Mouse (Mus musculus): ENCODE measurements at regions not wholly inside any gene's neighbourhood (a gene's known extent, or its start where the extent isn't known, plus 50 kb on each side); places are given as distances from the start of the nearest gene placed in this dataset.
A peak's percentile ranks its signal among the peaks of the same experiment; 100 is the strongest.

- DNase-seq = no peak
Measured at GRCm38 (mm10) chr6:82860485-82860884, 79.1 kb downstream of the Sema4f start.

DNA sequence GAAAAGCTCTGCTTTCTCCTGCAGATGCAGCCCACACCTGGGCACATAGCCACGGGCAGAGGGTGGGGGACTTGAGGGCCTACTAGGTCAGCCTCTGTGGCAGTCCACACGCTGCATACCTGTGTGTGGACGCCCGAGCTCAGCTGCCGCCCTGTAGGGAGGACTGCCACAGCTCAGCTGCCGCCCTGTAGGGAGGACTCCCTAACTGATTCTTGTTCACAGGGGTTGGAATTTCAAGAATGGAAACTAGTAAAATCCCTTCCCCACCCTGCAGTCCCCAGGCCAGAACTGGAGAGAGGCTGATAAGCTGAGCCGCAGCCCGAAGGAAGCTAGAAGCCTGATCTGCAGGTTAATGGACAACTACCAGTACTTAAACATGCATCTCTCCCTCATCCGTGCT lies 82.0 kb upstream of the Hk2 start:
- DNase-seq = no peak

DNA sequence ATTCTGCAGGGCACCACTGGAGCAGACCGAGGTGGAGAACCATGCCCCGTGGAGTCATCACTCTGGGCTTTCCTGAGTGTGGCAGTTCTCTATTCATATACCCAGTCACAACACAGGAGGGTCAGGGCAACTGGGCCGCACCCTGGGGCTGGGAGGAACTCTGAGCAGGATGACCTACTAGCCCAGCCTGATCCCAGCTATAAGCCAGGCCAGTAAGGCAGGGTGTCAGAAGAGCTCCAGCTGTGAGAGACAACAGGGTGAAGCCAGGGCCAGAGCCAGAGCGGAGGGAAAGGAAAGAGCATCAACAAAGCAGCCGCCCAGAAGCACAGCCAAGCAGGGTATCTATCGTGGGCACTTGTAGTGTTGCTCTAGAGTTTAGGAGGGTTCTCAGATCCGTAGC lies 81.1 kb upstream of the Hk2 start:
- DNase-seq = no peak

DNA sequence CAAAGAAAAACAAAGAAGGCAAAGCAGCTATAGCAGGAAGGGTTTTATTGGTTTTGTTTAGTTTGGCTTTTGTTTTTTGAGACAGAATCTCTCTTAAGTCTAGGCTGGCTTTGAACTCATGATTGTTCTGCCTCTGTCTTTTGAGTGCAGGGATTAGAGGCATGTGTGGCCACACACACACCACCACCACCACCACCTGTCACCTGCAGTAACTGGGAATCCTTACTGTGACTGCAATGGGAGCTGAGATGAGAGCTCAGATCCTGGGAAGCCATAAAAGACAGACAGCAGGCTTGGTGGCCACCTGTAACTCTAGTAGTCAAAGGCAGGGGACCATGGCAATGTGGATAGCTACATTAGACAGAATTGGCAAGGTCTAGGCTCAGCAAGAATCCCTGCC lies 80.5 kb upstream of the Hk2 start:
- DNase-seq = no peak

DNA sequence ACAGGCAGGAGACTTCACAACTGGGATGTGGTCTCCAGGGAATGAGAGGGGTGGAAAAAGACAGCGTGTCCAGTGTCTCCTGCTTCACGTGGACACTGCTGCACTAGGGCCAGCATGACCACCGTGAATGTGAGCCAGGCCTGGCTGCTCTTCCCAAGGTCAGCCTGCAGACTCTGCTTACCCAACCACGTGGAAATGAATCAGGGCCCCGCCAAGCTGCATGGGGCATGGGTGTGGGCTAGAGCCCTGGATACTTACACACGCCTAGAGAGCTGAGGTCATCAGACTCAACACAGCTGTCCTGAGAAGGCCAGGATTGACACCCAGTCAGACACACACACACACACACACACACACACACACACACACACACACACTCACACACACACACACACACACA lies 80.1 kb upstream of the Hk2 start:
- DNase-seq = peak; percentile 7

- peak; percentile 11 for DNase-seq
Measured at GRCm38 (mm10) chr6:82853076-82853475, 78.8 kb upstream of the Hk2 start.

DNA sequence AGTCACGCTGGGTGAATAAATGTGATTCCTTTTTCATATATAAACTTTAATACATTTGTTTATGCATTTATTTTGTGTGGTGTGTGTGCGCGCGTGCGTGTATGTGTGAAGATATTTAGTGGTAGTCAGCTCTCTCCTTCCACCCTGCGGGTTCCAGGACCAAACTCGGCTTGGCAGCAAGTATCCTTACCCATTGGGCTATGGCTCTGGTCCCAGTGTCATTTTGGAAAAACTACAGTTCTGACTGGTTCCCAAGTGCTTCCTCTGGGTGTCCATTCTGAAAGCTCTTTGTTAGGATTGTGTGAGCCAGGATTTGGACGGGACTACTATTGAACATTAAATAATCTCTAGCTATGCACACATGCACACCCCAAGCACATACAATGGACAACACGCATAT lies 76.3 kb upstream of the Hk2 start:
- DNase-seq = no peak

DNA sequence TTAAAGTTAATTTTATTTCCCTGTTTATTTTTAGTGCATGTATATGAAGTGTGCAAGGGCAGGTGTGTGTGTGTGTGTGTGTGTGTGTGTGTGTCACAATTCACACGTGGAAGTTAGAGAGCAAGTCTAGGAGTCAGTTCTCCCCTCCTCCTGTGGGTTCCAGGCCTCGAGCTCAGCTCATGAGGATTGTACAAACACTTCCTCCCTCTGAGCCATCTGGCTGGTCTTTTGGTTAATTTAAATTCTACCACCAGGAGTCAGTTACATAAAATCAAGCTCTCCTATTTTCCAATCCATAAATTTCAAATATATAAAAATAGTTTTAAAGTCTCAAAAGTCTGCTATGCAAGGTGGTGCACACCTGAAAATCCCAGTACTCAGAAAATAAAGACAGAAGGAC lies 73.3 kb upstream of the Hk2 start:
- peak; percentile 13 for DNase-seq

- no peak for DNase-seq
Measured at GRCm38 (mm10) chr6:82846587-82847150, 72.4 kb upstream of the Hk2 start.

DNA sequence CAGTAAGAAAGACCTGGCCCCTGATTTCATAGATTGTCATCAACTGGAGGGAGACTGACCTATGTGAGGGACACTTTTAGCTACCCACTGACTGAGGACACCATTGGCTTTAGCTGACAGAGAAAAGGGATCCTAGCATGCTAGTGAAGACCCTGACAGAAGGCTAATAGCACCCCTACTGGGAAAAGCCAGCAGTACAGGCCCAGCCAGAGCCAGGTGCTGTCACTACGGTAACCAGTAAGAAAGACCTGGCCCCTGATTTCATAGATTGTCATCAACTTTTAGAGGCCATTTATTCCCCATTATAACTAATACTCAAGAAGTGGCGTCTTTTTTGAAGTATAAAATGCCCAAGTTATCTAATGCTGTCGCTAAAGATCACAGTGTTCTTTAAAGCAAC lies 70.2 kb upstream of the Hk2 start:
- no peak for DNase-seq

- DNase-seq = no peak
Measured at GRCm38 (mm10) chr6:82843881-82844280, 69.6 kb upstream of the Hk2 start.

DNA sequence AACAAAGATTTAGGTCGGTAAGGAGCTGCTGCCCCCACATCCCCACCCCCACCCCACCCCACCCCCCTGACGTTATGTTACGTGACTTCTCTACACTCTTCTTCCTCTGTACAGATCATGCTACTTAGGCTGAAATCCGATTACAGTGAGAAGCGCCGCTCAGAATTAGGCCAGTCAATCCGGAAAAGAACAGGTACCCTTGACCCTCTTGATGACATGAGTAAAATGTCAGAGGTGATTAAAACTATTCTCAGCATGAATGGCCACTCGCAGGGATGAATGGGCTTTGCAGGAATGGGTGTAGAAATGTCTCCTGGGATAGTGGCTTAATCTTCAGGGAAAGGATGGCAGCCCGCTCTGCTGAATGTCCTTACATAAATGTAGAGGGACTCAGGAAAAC lies 63.0 kb upstream of the Hk2 start:
- DNase-seq = no peak

GRCm38 (mm10) chr6:82835222-82836064 lies 61.2 kb upstream of the Hk2 start:
- DNase-seq = no peak

DNA sequence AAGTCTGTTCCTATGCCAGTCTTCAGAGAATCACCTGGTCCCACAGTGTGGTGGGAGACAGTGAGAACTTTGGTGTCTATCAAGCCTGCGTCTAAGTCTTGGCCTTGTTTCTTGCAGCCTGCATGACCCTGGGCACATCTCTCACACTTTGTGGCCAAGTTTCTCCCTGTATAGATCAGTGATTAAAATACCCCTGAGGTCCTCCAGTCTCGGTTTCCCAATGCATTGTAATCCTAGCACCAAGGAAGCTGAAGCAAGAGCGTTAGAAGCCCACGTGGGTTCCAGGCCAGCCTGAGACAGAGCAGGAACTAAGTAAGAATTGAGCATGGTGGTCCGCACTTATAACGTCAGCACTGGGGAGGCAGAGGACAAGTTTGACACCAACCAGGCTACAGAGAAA lies 59.6 kb upstream of the Hk2 start:
- DNase-seq = no peak

- DNase-seq = no peak
Measured at GRCm38 (mm10) chr6:82831211-82831610, 57.0 kb upstream of the Hk2 start.

- no peak for DNase-seq
Measured at GRCm38 (mm10) chr6:82824684-82825083, 50.4 kb upstream of the Hk2 start.

DNA sequence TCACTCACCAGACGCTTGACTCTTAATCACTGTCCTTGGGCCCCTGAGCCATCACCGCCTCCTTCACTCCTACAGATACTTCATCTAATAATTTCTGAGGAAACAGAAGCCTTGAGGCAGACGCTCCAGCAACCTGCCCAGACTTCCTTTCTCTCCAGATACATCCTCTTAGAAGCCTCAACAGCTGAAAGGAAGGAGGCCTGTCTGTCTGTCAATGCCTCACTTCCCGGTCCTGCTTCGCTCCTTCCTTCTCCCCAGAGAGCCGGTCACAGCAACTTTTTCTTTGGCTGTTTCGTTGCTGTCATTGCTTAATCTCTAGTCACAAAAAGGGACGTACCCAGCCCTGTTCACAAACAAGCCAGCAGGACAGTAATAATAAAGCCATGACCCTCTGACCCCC lies 50.0 kb upstream of the Hk2 start:
- DNase-seq = no peak

Measured in right cerebral cortex, postnatal 25 days (tissue).